Mouse (Mus musculus): ENCODE results near the gene Srgap1.

The Srgap1 gene

GRCm38 (mm10) chr10:121829800-121830303, 217.3 kb downstream of the Srgap1 start:
- no peak for DNase-seq (ENCODE audit: low read depth, low spot score)

- DNase-seq (ENCODE audit: low read depth, low spot score) = no peak
Observed at GRCm38 (mm10) chr10:121829034-121829433, 218.1 kb downstream of the Srgap1 start.

- no peak for DNase-seq (ENCODE audit: low read depth, low spot score)
Observed at GRCm38 (mm10) chr10:121822674-121823073, 224.4 kb downstream of the Srgap1 start.

GRCm38 (mm10) chr10:121820846-121821245, 226.3 kb downstream of the Srgap1 start:
- DNase-seq (ENCODE audit: low read depth, low spot score) = no peak

GRCm38 (mm10) chr10:121817983-121818382, 229.1 kb downstream of the Srgap1 start:
- no peak for DNase-seq (ENCODE audit: low read depth, low spot score)

- DNase-seq (ENCODE audit: low read depth, low spot score) = no peak
Observed at GRCm38 (mm10) chr10:121807771-121808170, 239.3 kb downstream of the Srgap1 start.

- DNase-seq (ENCODE audit: low read depth, low spot score) = no peak
Observed at GRCm38 (mm10) chr10:121806806-121807205, 240.3 kb downstream of the Srgap1 start.

- no peak for DNase-seq (ENCODE audit: low read depth, low spot score)
Observed at GRCm38 (mm10) chr10:121805933-121806341, 241.2 kb downstream of the Srgap1 start.

GRCm38 (mm10) chr10:121804551-121804950, 242.6 kb downstream of the Srgap1 start:
- no peak for DNase-seq (ENCODE audit: low read depth, low spot score)

GRCm38 (mm10) chr10:121800041-121800440, 247.1 kb downstream of the Srgap1 start:
- no peak for DNase-seq (ENCODE audit: low read depth, low spot score)

- no peak for DNase-seq (ENCODE audit: low read depth, low spot score)
Observed at GRCm38 (mm10) chr10:121796027-121796802, 250.9 kb downstream of the Srgap1 start.

- DNase-seq (ENCODE audit: low read depth, low spot score) = no peak
Observed at GRCm38 (mm10) chr10:121794486-121794885, 252.6 kb downstream of the Srgap1 start.

GRCm38 (mm10) chr10:121792661-121793060, 254.5 kb downstream of the Srgap1 start:
- DNase-seq (ENCODE audit: low read depth, low spot score) = no peak

- DNase-seq (ENCODE audit: low read depth, low spot score) = no peak
Observed at GRCm38 (mm10) chr10:121790078-121790477, 257.0 kb downstream of the Srgap1 start.

- DNase-seq (ENCODE audit: low read depth, low spot score) = no peak
Observed at GRCm38 (mm10) chr10:121788536-121788935, 258.6 kb downstream of the Srgap1 start.

GRCm38 (mm10) chr10:121781159-121781558, 266.0 kb downstream of the Srgap1 start:
- peak; percentile 63 for DNase-seq (ENCODE audit: low read depth, low spot score)

GRCm38 (mm10) chr10:121775990-121776389, 271.1 kb downstream of the Srgap1 start:
- no peak for DNase-seq (ENCODE audit: low read depth, low spot score)

- DNase-seq (ENCODE audit: low read depth, low spot score) = no peak
Observed at GRCm38 (mm10) chr10:121773813-121774212, 273.3 kb downstream of the Srgap1 start.

- DNase-seq (ENCODE audit: low read depth, low spot score) = peak; percentile 56
Observed at GRCm38 (mm10) chr10:121770624-121771577, 276.2 kb downstream of the Srgap1 start.

GRCm38 (mm10) chr10:121769711-121770110, 277.4 kb downstream of the Srgap1 start:
- DNase-seq (ENCODE audit: low read depth, low spot score) = no peak

GRCm38 (mm10) chr10:121767295-121767694, 279.8 kb downstream of the Srgap1 start:
- peak; percentile 61 for DNase-seq (ENCODE audit: low read depth, low spot score)

All from R1 (cell line).